Comparison of ENCODE assay signal across 20 mouse cellular contexts in genomic region chr11:78129458-78129857, GRCm38 (mm10). TPM values are rescaled to one million over a fixed set of nuclear protein-coding genes. Genes with fewer than 3 reads are reported as not detected.
DNase-seq lines count a peak whose midpoint lies in the region; ATAC-seq and TF ChIP-seq lines count a peak whose summit lies in the region.
"Had no signal": no experiment of that assay in that cellular context is flagged by ENCODE, and none has a peak within 500 bp of the region (broad histone marks: within the 10 kb centered on the region; RNA-seq: fewer than 3 reads in every experiment).

No protein-coding gene starts in this region.

- H3K27me3 ChIP-seq in heart, embryonic 16.5 days (ENCODE audit: control insufficient read depth, insufficient read depth, low read length) = no peaks in the 10 kb centered on the region
- H3K27me3 ChIP-seq in heart, adult 2 months (ENCODE audit: control insufficient read depth, insufficient read depth, low read length) = no peaks in the 10 kb centered on the region
- no peaks in the 10 kb centered on the region for H3K27me3 ChIP-seq in midbrain, embryonic 16.5 days (ENCODE audit: control insufficient read depth, insufficient read depth, low read depth, low read length)
- H3K27me3 ChIP-seq in midbrain, embryonic 10.5 days (ENCODE audit: low read depth, poor library complexity, severe bottlenecking) = no peaks in the 10 kb centered on the region
- no peaks in the 10 kb centered on the region for H3K27me3 ChIP-seq in intestine, embryonic 15.5 days (replicated peaks)
- H3K27me3 ChIP-seq: embryonic facial prominence, embryonic 13.5 days; limb, embryonic 15.5 days had no signal

- no peaks in the 10 kb centered on the region for H3K9me3 ChIP-seq in heart, embryonic 16.5 days (replicated peaks; ENCODE audit: control insufficient read depth, low read length)
- no peaks in the 10 kb centered on the region for H3K9me3 ChIP-seq in midbrain, embryonic 16.5 days (replicated peaks; ENCODE audit: control insufficient read depth, low read length, poor library complexity, severe bottlenecking)
- no peaks in the 10 kb centered on the region for H3K9me3 ChIP-seq in midbrain, embryonic 10.5 days (replicated peaks)
- H3K9me3 ChIP-seq in intestine, embryonic 15.5 days = no peaks in the 10 kb centered on the region
- H3K9me3 ChIP-seq: embryonic facial prominence, embryonic 13.5 days; limb, embryonic 15.5 days had no signal

- TF ChIP-seq POLR2A in heart, adult 2 months (IDR thresholded peaks at IDR 0.05; ENCODE audit: insufficient read depth, low read depth, low read length) = no peak

- no peak for TF ChIP-seq EP300 in heart, adult 2 months (IDR thresholded peaks at IDR 0.05; ENCODE audit: insufficient read depth, low read depth, low read length)

- no peak for ATAC-seq in heart, embryonic 16.5 days (replicated peaks; ENCODE audit: extremely low read depth, insufficient read depth, low FRiP score)
- no peak for ATAC-seq in midbrain, embryonic 16.5 days
- ATAC-seq in intestine, embryonic 15.5 days = peak; percentile 41
- ATAC-seq: forebrain, embryonic 16.5 days had no signal

- no peak overlapping the region for H3K4me3 ChIP-seq in heart, embryonic 16.5 days (ENCODE audit: low read length)
- no peak overlapping the region for H3K4me3 ChIP-seq in heart, adult 2 months
- no peak overlapping the region for H3K4me3 ChIP-seq in midbrain, embryonic 16.5 days (ENCODE audit: low read depth, low read length)
- H3K4me3 ChIP-seq in midbrain, embryonic 10.5 days = no peak overlapping the region
- H3K4me3 ChIP-seq in intestine, embryonic 15.5 days (replicated peaks) = no peak overlapping the region
- H3K4me3 ChIP-seq: embryonic facial prominence, embryonic 13.5 days; limb, embryonic 15.5 days had no signal

- 47% methylated on average over 8 of the region's 8 CpGs for WGBS in heart, embryonic 16.5 days
- WGBS in heart, adult 2 months = 43% methylated on average over 8 of the region's 8 CpGs
- 68% methylated on average over 8 of the region's 8 CpGs for WGBS in midbrain, embryonic 16.5 days
- 96% methylated on average over 8 of the region's 8 CpGs for WGBS in midbrain, embryonic 10.5 days
- 53% methylated on average over 8 of the region's 8 CpGs for WGBS in intestine, embryonic 15.5 days

- H3K27ac ChIP-seq in heart, embryonic 16.5 days (ENCODE audit: low read length) = 0 out of 2 replicates have a peak overlapping the region, but pooled peaks have one; percentile 4
- H3K27ac ChIP-seq in heart, adult 2 months = no peak overlapping the region
- H3K27ac ChIP-seq in midbrain, embryonic 16.5 days (ENCODE audit: low read length) = peak overlapping the region; percentile 21; the same call in 1 of the 2 replicates
- H3K27ac ChIP-seq in midbrain, embryonic 10.5 days (replicated peaks) = no peak overlapping the region
- no peak overlapping the region for H3K27ac ChIP-seq in intestine, embryonic 15.5 days
- H3K27ac ChIP-seq: embryonic facial prominence, embryonic 13.5 days; limb, embryonic 15.5 days had no signal

- H3K4me2 ChIP-seq in heart, embryonic 16.5 days (ENCODE audit: low read depth, low read length) = no peak overlapping the region
- no peak overlapping the region for H3K4me2 ChIP-seq in midbrain, embryonic 16.5 days (ENCODE audit: low read length)
- H3K4me2 ChIP-seq in intestine, embryonic 15.5 days (replicated peaks) = no peak overlapping the region
- H3K4me2 ChIP-seq: embryonic facial prominence, embryonic 13.5 days; heart, embryonic 11.5 days; limb, embryonic 15.5 days had no signal

- no peaks in the 10 kb centered on the region for H3K36me3 ChIP-seq in heart, embryonic 16.5 days (ENCODE audit: control insufficient read depth, insufficient read depth)
- peaks cover 3% of the 10 kb centered on the region for H3K36me3 ChIP-seq in heart, adult 2 months (ENCODE audit: control insufficient read depth, insufficient read depth, low read length)
- H3K36me3 ChIP-seq in midbrain, embryonic 16.5 days (ENCODE audit: control insufficient read depth, insufficient read depth, low read length) = no peaks in the 10 kb centered on the region
- H3K36me3 ChIP-seq in midbrain, embryonic 10.5 days = peaks cover 19% of the 10 kb centered on the region
- no peaks in the 10 kb centered on the region for H3K36me3 ChIP-seq in intestine, embryonic 15.5 days
- H3K36me3 ChIP-seq: limb, embryonic 15.5 days had no signal

- peaks cover 11% of the 10 kb centered on the region for H3K79me2 ChIP-seq in heart, adult 2 months (replicated peaks; ENCODE audit: control insufficient read depth, insufficient read depth, low read length)

- no peak overlapping the region for H3K9ac ChIP-seq in heart, embryonic 16.5 days (ENCODE audit: low read length)
- no peak overlapping the region for H3K9ac ChIP-seq in heart, adult 2 months (ENCODE audit: low read depth, low read length)
- H3K9ac ChIP-seq in midbrain, embryonic 16.5 days (ENCODE audit: low read depth, low read length) = no peak overlapping the region
- H3K9ac ChIP-seq in intestine, embryonic 15.5 days = no peak overlapping the region
- H3K9ac ChIP-seq: embryonic facial prominence, embryonic 13.5 days; limb, embryonic 15.5 days had no signal

- DNase-seq in heart, adult 2 months = no peak
- no peak for DNase-seq in midbrain, embryonic 10.5 days (ENCODE audit: low spot score)
- DNase-seq in spleen, postnatal 36 days (ENCODE audit: low spot score in 2 of 2) = no peak
- DNase-seq in cerebellum, postnatal 10 days = no peak
- DNase-seq: adrenal gland, postnatal 10 days; B cell, adult 2 months; cerebellum, adult 9-11 months; gastrocnemius, postnatal 25 days; kidney, adult 8-10 months; kidney, postnatal 14 days; lung, postnatal 10 days; midbrain, embryonic 14.5 days; thymus, postnatal 36 days had no signal

- intact Hi-C loops in heart, adult 2 months (cut with DNase I) = no loop called here

- H3K4me1 ChIP-seq in heart, embryonic 16.5 days (ENCODE audit: control insufficient read depth, insufficient read depth, low read length) = peaks cover 21% of the 10 kb centered on the region
- peaks cover 15% of the 10 kb centered on the region for H3K4me1 ChIP-seq in heart, adult 2 months (ENCODE audit: control insufficient read depth, insufficient read depth, low read length)
- H3K4me1 ChIP-seq in midbrain, embryonic 16.5 days (ENCODE audit: control insufficient read depth, insufficient read depth, low read length) = no peaks in the 10 kb centered on the region
- no peaks in the 10 kb centered on the region for H3K4me1 ChIP-seq in midbrain, embryonic 10.5 days
- H3K4me1 ChIP-seq in intestine, embryonic 15.5 days (replicated peaks) = peaks cover 13% of the 10 kb centered on the region; the same call in 1 of the 2 replicates

- no peak for TF ChIP-seq CTCF in heart, adult 2 months (IDR thresholded peaks at IDR 0.05)

RNA-seq across cellular contexts. Expression of gene Fam222b, which starts 35.0 kb away (rescaled TPM):
- 14.9 and 15.2 TPM in 2 replicates for polyA plus RNA-seq in heart, embryonic 16.5 days (2015; fragmentation: Nextera tagmentation; extraction: Ambion mirVana)
- total RNA-seq in heart, adult 2 months (2021) = 10 to 100 TPM; 10.4 to 11.4 TPM
- 11.9 and 12.6 TPM in 2 replicates for polyA plus RNA-seq in heart, adult 2 months (2012; rRNA removed)
- 27.7 and 28.7 TPM in 2 replicates for polyA plus RNA-seq in midbrain, embryonic 16.5 days (2015; fragmentation: Nextera tagmentation; extraction: Ambion mirVana)
- 27.6 and 32.8 TPM in 2 replicates for polyA plus RNA-seq in midbrain, embryonic 10.5 days (2016; fragmentation: Nextera tagmentation; extraction: Ambion mirVana)
- polyA plus RNA-seq in intestine, embryonic 15.5 days (2015; fragmentation: Nextera tagmentation; extraction: Ambion mirVana) = 13.1 and 13.3 TPM in 2 replicates

RNA-seq across cellular contexts. Expression of gene Traf4, which starts 35.9 kb away (rescaled TPM):
- polyA plus RNA-seq in heart, embryonic 16.5 days (2015; fragmentation: Nextera tagmentation; extraction: Ambion mirVana) = 37.3 and 39.1 TPM in 2 replicates
- 1 to 10 TPM; 3.7 to 6.0 TPM for total RNA-seq in heart, adult 2 months (2021)
- 11.2 and 13.4 TPM in 2 replicates for polyA plus RNA-seq in heart, adult 2 months (2012; rRNA removed)
- polyA plus RNA-seq in midbrain, embryonic 16.5 days (2015; fragmentation: Nextera tagmentation; extraction: Ambion mirVana) = 83.8 and 93.2 TPM in 2 replicates
- polyA plus RNA-seq in midbrain, embryonic 10.5 days (2016; fragmentation: Nextera tagmentation; extraction: Ambion mirVana) = 96.3 and 109 TPM in 2 replicates
- polyA plus RNA-seq in intestine, embryonic 15.5 days (2015; fragmentation: Nextera tagmentation; extraction: Ambion mirVana) = 74.7 and 77.2 TPM in 2 replicates

RNA-seq across cellular contexts. Expression of gene Nek8, which starts 47.0 kb away (rescaled TPM):
- 17.7 TPM in 2 replicates for polyA plus RNA-seq in heart, embryonic 16.5 days (2015; fragmentation: Nextera tagmentation; extraction: Ambion mirVana)
- 1 to 10 TPM; 1.6 to 2.5 TPM for total RNA-seq in heart, adult 2 months (2021)
- 7.0 and 7.6 TPM in 2 replicates for polyA plus RNA-seq in heart, adult 2 months (2012; rRNA removed)
- polyA plus RNA-seq in midbrain, embryonic 16.5 days (2015; fragmentation: Nextera tagmentation; extraction: Ambion mirVana) = 4.8 and 6.6 TPM in 2 replicates
- polyA plus RNA-seq in midbrain, embryonic 10.5 days (2016; fragmentation: Nextera tagmentation; extraction: Ambion mirVana) = 10.7 and 11.1 TPM in 2 replicates
- polyA plus RNA-seq in intestine, embryonic 15.5 days (2015; fragmentation: Nextera tagmentation; extraction: Ambion mirVana) = 14.4 and 17.1 TPM in 2 replicates

RNA-seq across cellular contexts. Expression of gene Tlcd1, which starts 47.1 kb away (rescaled TPM):
- polyA plus RNA-seq in heart, embryonic 16.5 days (2015; fragmentation: Nextera tagmentation; extraction: Ambion mirVana) = 14.2 and 16.1 TPM in 2 replicates
- 1 to 10 TPM; 5.4 to 5.7 TPM for total RNA-seq in heart, adult 2 months (2021)
- polyA plus RNA-seq in heart, adult 2 months (2012; rRNA removed) = 15.7 and 17.3 TPM in 2 replicates
- 7.4 and 10.1 TPM in 2 replicates for polyA plus RNA-seq in midbrain, embryonic 16.5 days (2015; fragmentation: Nextera tagmentation; extraction: Ambion mirVana)
- polyA plus RNA-seq in midbrain, embryonic 10.5 days (2016; fragmentation: Nextera tagmentation; extraction: Ambion mirVana) = 8.8 and 11.1 TPM in 2 replicates
- 39.1 and 39.8 TPM in 2 replicates for polyA plus RNA-seq in intestine, embryonic 15.5 days (2015; fragmentation: Nextera tagmentation; extraction: Ambion mirVana)

RNA-seq across cellular contexts. Expression of gene Eral1, which starts 49.3 kb away (rescaled TPM):
- polyA plus RNA-seq in heart, embryonic 16.5 days (2015; fragmentation: Nextera tagmentation; extraction: Ambion mirVana) = 27.6 TPM in 2 replicates
- total RNA-seq in heart, adult 2 months (2021) = 10 to 100 TPM; 25.0 to 28.2 TPM
- 34.9 and 42.4 TPM in 2 replicates for polyA plus RNA-seq in heart, adult 2 months (2012; rRNA removed)
- polyA plus RNA-seq in midbrain, embryonic 16.5 days (2015; fragmentation: Nextera tagmentation; extraction: Ambion mirVana) = 32.8 and 33.3 TPM in 2 replicates
- polyA plus RNA-seq in midbrain, embryonic 10.5 days (2016; fragmentation: Nextera tagmentation; extraction: Ambion mirVana) = 39.3 and 39.7 TPM in 2 replicates
- polyA plus RNA-seq in intestine, embryonic 15.5 days (2015; fragmentation: Nextera tagmentation; extraction: Ambion mirVana) = 30.8 and 31.6 TPM in 2 replicates

Comparison
In these comparisons a context has a peak if more than half of its experiments do, and no peak if none do; other contexts are left out.
1. H3K27ac ChIP-seq: peak in heart, embryonic 16.5 days (single experiment) and midbrain, embryonic 16.5 days (single experiment); none in heart, adult 2 months (single experiment), midbrain, embryonic 10.5 days (single experiment) and intestine, embryonic 15.5 days (single experiment).